Mouse (Mus musculus) ES-E14 (cell line): ENCODE measurements around the gene Wt1. TPM values are rescaled to one million over a fixed set of nuclear protein-coding genes. Genes with fewer than 3 reads are reported as not detected.

Experiments used
- DNase-seq: peaks from one replicate; pipeline ENCODE4 v3.0.0-alpha.2; 2013; ENCODE audit warnings: low read depth, low spot score
- H3K27ac ChIP-seq: 2 replicates; pipeline ENCODE4 v1.5.1; 2012; ENCODE audit warnings: low read depth, mild to moderate bottlenecking, low read length, moderate library complexity, mixed read lengths; ENCODE audit not compliant: poor library complexity, insufficient read depth, severe bottlenecking
- H3K36me3 ChIP-seq: 2 replicates; pipeline ENCODE4 v1.6.1; 2012; ENCODE audit warnings: mild to moderate bottlenecking, low read length, moderate library complexity, mixed read lengths; ENCODE audit not compliant: control insufficient read depth, poor library complexity, insufficient read depth, severe bottlenecking
- H3K4me1 ChIP-seq, 2 experiments: fragments of 150-350 bp in 1 of 2; sonication (generic) in 1 of 2; 2 replicates each; pipeline ENCODE4 v1.6.1; 2012; ENCODE audit warnings: low read length in 2 of 2, mild to moderate bottlenecking in 1 of 2, mixed read lengths in 1 of 2; ENCODE audit not compliant: control insufficient read depth in 2 of 2, insufficient read depth in 2 of 2, poor library complexity in 1 of 2
- H3K4me3 ChIP-seq, 2 experiments: fragments of 150-350 bp in 1 of 2; sonication (generic) in 1 of 2; 2 replicates each; pipeline ENCODE4 v1.5.1; 2012; ENCODE audit warnings: low read length in 2 of 2, low read depth in 1 of 2, mild to moderate bottlenecking in 1 of 2, mixed read lengths in 1 of 2; ENCODE audit not compliant: insufficient read depth in 1 of 2, poor library complexity in 1 of 2, severe bottlenecking in 1 of 2
- H3K9ac ChIP-seq: 2 replicates; pipeline ENCODE4 v1.6.1; 2012; ENCODE audit warnings: low read depth, mild to moderate bottlenecking, low read length, mixed read lengths; ENCODE audit not compliant: poor library complexity, insufficient read depth, severe bottlenecking
- H3K9me3 ChIP-seq: fragments of 150-350 bp; sonication (generic); 2 replicates; pipeline ENCODE4 v1.6.1; 2012; ENCODE audit warnings: low read depth, mild to moderate bottlenecking, low read length; ENCODE audit not compliant: control insufficient read depth, insufficient read depth
- CHD2 ChIP-seq: IDR thresholded peaks from 2 replicates; pipeline ENCODE4 v1.6.1; 2014; ENCODE audit warnings: mild to moderate bottlenecking, low read depth, low read length, inconsistent platforms
- HCFC1 ChIP-seq: IDR thresholded peaks from 2 replicates; pipeline ENCODE4 v1.6.1; 2012; ENCODE audit warnings: low read length, inconsistent platforms, borderline replicate concordance; ENCODE audit not compliant: insufficient read depth
- MAFK ChIP-seq: IDR thresholded peaks from 2 replicates; pipeline ENCODE4 v1.6.1; 2014; ENCODE audit warnings: mild to moderate bottlenecking, low read depth, low read length, inconsistent platforms; ENCODE audit not compliant: insufficient read depth
- ZC3H11A ChIP-seq: IDR thresholded peaks from 2 replicates; pipeline ENCODE4 v1.6.1; 2012; ENCODE audit warnings: low read depth, mild to moderate bottlenecking, inconsistent platforms, low read length, borderline replicate concordance
- ZNF384 ChIP-seq: IDR thresholded peaks from 2 replicates; pipeline ENCODE4 v1.6.1; 2012; ENCODE audit warnings: low read depth, low read length, inconsistent platforms
- in situ Hi-C, 2 experiments: fragments of 600-800 bp; cut with MboI; formaldehyde crosslinking; loops; one replicate each; pipeline ENCODE4 v1.15.1; 2025; ENCODE audit warnings: low sequenced_read_pairs in 2 of 2, inconsistent platforms in 1 of 2; ENCODE audit not compliant: unreplicated experiment in 2 of 2
- total RNA-seq: library from RNA; depleted of rRNA; stranded (reverse); fragments of 300-350 nt; gene quantifications from 2 replicates; pipeline ENCODE4 v1.2.3, GENCODE M21; 2012

Wt1 gene
- total RNA-seq, 1 experiment, result 5.2 TPM

DNA sequence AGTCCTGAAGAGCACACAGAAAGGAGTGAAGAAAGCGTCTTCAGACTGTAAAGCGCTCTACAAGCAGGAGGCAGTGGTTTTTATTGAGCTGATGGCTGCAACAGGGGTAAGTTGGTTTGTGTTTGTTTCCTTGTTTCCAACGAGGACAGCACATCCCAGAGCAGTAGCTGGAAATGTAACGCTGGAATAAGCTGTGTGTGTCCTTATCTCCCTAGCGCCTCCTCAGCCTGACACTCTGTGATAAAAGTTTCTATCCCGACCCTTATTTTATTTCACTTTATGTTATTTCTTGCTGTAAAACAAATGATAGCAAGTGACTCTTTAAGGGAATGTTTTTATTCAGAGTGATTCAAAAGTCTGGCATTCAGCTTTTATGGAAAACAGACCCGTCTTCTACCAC lies 86.5 kb downstream of the Wt1 start:
- DNase-seq, result no peak
- Histone ChIP-seq H3K4me1 (peaks cover 0 to 6% of the 10 kb centered on the region in 2 experiments; a peak in 1 of 4 replicates), H3K4me3 (no peak overlapping the region), H3K9ac (no peak overlapping the region), H3K27ac (no peak overlapping the region), H3K36me3 (no peaks in the 10 kb centered on the region), H3K9me3 (no peaks in the 10 kb centered on the region)
- in situ Hi-C loops, result no loop called here
- no peak for TF ChIP-seq MAFK
- TF ChIP-seq HCFC1, result no peak
- TF ChIP-seq ZC3H11A, result no peak
- TF ChIP-seq CHD2, result no peak
- TF ChIP-seq ZNF384, result no peak

DNA sequence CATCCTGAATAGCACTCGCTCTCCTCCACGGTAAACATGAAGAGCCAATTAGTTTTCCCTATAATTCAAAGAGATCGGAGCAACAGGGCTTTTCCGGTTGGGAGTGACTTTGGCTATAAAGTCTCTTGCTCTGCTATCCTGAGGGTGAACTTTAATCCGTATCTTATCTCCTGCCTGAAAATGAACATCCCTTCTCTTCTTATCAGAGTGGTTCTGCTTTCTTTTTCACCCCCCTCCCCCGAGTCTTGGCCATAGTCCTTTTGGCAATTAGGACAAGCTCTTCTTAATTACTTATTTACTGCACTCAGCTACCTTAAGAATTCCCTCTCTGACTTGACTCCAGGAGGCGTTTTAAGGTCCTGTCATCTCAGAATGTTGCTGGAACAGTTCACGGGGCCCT lies 89.6 kb downstream of the Wt1 start:
- H3K9ac ChIP-seq, result no peak overlapping the region
- peaks cover 0 to 6% of the 10 kb centered on the region in 2 experiments; a peak in 1 of 4 replicates for H3K4me1 ChIP-seq
- TF ChIP-seq ZNF384 (no peak), HCFC1 (no peak), CHD2 (no peak), MAFK (no peak), ZC3H11A (no peak)
- in situ Hi-C loops, result no loop called here
- DNase-seq, result no peak
- H3K27ac ChIP-seq, result no peak overlapping the region
- no peaks in the 10 kb centered on the region for H3K36me3 ChIP-seq
- no peak overlapping the region for H3K4me3 ChIP-seq
- H3K9me3 ChIP-seq, result no peaks in the 10 kb centered on the region

DNA sequence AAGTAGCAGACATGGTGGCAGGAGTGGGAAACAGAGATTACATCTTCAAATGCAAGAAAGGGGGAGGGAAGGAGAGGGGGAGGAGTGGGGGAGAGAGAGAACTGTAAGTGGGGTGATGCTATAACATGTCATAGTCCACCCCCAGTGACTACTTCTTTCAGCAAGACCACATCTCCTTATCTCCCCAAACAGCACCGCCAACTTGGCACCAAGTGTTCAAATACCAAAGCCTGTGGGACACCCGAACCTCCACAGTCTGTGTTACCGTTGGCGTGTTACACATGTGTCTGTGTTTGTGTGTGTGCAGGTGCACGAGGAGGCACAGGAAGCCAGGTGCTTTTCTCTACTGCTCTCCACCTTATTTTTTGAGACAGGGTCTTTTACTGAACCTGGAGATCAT lies 92.9 kb downstream of the Wt1 start:
- in situ Hi-C loops, result no loop called here
- TF ChIP-seq ZC3H11A (no peak), HCFC1 (no peak), ZNF384 (no peak), MAFK (no peak), CHD2 (no peak)
- H3K9me3 ChIP-seq, result no peaks in the 10 kb centered on the region
- H3K4me3 ChIP-seq, result no peak overlapping the region
- no peak for DNase-seq
- H3K9ac ChIP-seq, result no peak overlapping the region
- no peaks in the 10 kb centered on the region for H3K36me3 ChIP-seq
- no peak overlapping the region for H3K27ac ChIP-seq
- peaks cover 1 to 2% of the 10 kb centered on the region in 2 experiments; a peak in 1 of 4 replicates for H3K4me1 ChIP-seq

DNA sequence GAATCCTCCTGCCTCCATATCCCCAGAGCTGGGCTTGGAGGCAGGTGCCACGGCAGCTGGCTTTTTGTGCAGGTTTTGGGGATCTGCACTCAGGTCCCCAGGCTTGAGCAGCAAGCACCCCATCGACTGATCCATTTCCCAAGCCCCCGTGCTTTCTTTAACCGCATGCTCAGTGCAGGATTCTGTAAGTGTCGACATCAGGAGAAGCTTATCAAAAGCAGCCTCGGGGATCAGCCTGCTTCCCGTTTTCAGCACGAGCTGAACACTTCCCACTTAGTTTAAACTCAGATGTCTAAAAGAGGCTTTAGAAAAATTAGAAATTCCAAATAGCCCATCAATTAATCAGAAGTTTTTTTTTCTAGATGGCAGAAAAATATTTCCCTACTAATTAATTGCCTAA lies 93.3 kb downstream of the Wt1 start:
- TF ChIP-seq HCFC1, result no peak
- TF ChIP-seq CHD2, result no peak
- TF ChIP-seq ZC3H11A, result no peak
- TF ChIP-seq MAFK, result no peak
- no peak for TF ChIP-seq ZNF384
- DNase-seq, result no peak
- H3K27ac ChIP-seq, result no peak overlapping the region
- in situ Hi-C loops, result no loop called here
- no peaks in the 10 kb centered on the region for H3K36me3 ChIP-seq
- peaks cover 0 to 5% of the 10 kb centered on the region in 2 experiments; a peak in 1 of 4 replicates for H3K4me1 ChIP-seq
- H3K4me3 ChIP-seq, result no peak overlapping the region
- H3K9me3 ChIP-seq, result no peaks in the 10 kb centered on the region
- H3K9ac ChIP-seq, result no peak overlapping the region
